Mouse (Mus musculus): ENCODE data around the gene Jph2. TPM values are rescaled to one million over a fixed set of nuclear protein-coding genes. Genes with fewer than 3 reads are reported as not detected.

The Jph2 gene
- polyA plus RNA-seq, 1 experiment from 2014 or later = 0.74 TPM

GRCm38 (mm10) chr2:163330742-163331141 lies 67.1 kb downstream of the Jph2 start:
- Histone ChIP-seq H3K9ac (no peak overlapping the region), H3K4me3 (no peak overlapping the region), H3K4me1 (replicated peaks) (no peaks in the 10 kb centered on the region), H3K27ac (replicated peaks) (no peak overlapping the region), H3K4me2 (no peak overlapping the region), H3K9me3 (no peaks in the 10 kb centered on the region), H3K27me3 (0 out of 2 replicates have a peak, but pooled peaks cover 3% of the 10 kb centered on the region), H3K36me3 (no peaks in the 10 kb centered on the region)
- WGBS = 28% methylated on average over 7 of the region's 7 CpGs
- ATAC-seq (ENCODE audit: low FRiP score, low read depth) = no peak; the same call in 1 of the 2 replicates

DNA sequence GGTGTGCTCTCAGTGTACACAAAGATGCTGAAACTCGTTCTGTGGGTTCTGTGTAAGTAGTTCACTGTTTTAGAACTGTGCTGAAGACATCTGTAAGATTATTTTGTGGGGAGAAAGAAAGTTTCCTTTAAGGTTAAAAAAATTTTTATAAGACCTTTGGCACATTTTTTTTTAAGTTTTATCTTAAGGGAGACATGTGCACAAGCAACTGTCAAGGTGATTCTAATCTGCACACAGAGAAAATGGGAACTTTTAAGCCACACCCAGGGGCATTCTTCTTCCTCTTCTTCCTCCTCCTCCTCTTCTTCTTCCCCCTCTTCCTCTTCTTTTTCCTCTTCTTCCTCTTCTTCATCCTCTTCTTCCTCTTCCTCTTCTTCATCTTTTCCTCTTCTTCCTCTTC lies 74.6 kb downstream of the Jph2 start:
- Histone ChIP-seq H3K4me2 (no peak overlapping the region), H3K36me3 (no peaks in the 10 kb centered on the region), H3K27ac (replicated peaks) (no peak overlapping the region), H3K9me3 (no peaks in the 10 kb centered on the region), H3K9ac (no peak overlapping the region), H3K4me1 (replicated peaks) (no peaks in the 10 kb centered on the region), H3K4me3 (no peak overlapping the region), H3K27me3 (no peaks in the 10 kb centered on the region)
- 44% methylated on average over 1 of the region's 1 CpGs for WGBS
- no peak for ATAC-seq (ENCODE audit: low FRiP score, low read depth)

DNA sequence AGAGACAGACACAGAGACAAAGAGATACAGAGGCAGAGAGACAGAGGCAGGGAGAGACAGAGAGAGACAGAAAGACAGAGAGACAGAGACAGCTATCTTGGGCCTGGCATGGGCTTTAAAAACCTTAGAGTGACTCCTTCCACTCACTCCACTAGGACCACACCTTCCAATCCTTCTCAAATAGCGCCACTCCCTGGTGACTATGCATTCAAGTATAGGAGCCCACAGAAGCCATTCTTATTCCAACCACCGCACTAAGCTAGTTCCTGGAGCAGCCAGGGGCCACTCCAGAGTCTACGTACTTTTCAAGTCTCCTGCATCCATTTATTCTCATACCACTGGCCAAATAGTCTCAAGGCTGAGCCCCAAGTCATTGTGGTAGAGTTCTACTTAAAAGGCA lies 79.0 kb downstream of the Jph2 start:
- H3K9ac ChIP-seq = no peak overlapping the region
- H3K9me3 ChIP-seq = no peaks in the 10 kb centered on the region
- 88% methylated on average over 3 of the region's 3 CpGs for WGBS
- H3K4me2 ChIP-seq = no peak overlapping the region
- H3K4me3 ChIP-seq = no peak overlapping the region
- no peaks in the 10 kb centered on the region for H3K4me1 ChIP-seq (replicated peaks)
- H3K36me3 ChIP-seq = no peaks in the 10 kb centered on the region
- H3K27me3 ChIP-seq = 0 out of 2 replicates have a peak, but pooled peaks cover 6% of the 10 kb centered on the region
- no peak overlapping the region for H3K27ac ChIP-seq (replicated peaks)
- ATAC-seq (ENCODE audit: low FRiP score, low read depth) = no peak

- 80% methylated on average over 4 of the region's 4 CpGs for WGBS
- no peak overlapping the region for H3K9ac ChIP-seq
- no peaks in the 10 kb centered on the region for H3K4me1 ChIP-seq (replicated peaks)
- no peaks in the 10 kb centered on the region for H3K9me3 ChIP-seq
- ATAC-seq (ENCODE audit: low FRiP score, low read depth) = no peak
- H3K4me3 ChIP-seq = no peak overlapping the region
- H3K4me2 ChIP-seq = no peak overlapping the region
- no peaks in the 10 kb centered on the region for H3K36me3 ChIP-seq
- 0 out of 2 replicates have a peak, but pooled peaks cover 6% of the 10 kb centered on the region for H3K27me3 ChIP-seq
- H3K27ac ChIP-seq (replicated peaks) = no peak overlapping the region
These were observed 80.5 kb downstream of the Jph2 start for GRCm38 (mm10) chr2:163317281-163317680.

DNA sequence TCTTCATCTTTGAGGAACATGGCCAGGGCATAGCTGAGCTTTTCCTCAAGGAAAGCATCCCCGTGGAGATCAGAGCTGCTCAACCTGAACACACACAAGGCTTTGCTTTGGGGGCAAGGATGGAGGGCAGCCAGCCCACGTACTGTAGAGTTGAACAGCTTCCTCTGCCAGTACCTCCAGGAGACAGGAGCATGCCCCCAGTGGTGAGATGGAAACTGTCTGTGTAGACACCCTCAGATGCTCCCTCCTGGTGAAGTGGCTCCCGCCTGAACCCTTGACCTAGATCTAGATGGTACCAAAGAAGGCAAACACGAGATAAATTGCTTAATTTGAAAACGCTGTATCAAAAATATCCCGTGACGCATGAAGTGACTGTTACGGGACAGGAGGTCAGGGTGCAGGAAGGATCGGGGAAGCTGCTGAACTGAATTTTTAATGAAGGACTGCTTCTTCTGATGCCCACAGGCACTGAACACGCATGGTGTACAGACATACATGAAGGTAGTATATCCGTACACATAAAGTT lies 87.6 kb downstream of the Jph2 start:
- no peak overlapping the region for H3K27ac ChIP-seq (replicated peaks)
- WGBS = 73% methylated on average over 11 of the region's 11 CpGs
- 0 out of 2 replicates have a peak, but pooled peaks cover 10% of the 10 kb centered on the region for H3K27me3 ChIP-seq
- H3K36me3 ChIP-seq = no peaks in the 10 kb centered on the region
- no peak overlapping the region for H3K4me3 ChIP-seq
- no peak overlapping the region for H3K9ac ChIP-seq
- H3K9me3 ChIP-seq = no peaks in the 10 kb centered on the region
- no peak overlapping the region for H3K4me2 ChIP-seq
- no peak for ATAC-seq (ENCODE audit: low FRiP score, low read depth)
- peaks cover 11% of the 10 kb centered on the region; the same call in 1 of the 2 replicates for H3K4me1 ChIP-seq (replicated peaks)

DNA sequence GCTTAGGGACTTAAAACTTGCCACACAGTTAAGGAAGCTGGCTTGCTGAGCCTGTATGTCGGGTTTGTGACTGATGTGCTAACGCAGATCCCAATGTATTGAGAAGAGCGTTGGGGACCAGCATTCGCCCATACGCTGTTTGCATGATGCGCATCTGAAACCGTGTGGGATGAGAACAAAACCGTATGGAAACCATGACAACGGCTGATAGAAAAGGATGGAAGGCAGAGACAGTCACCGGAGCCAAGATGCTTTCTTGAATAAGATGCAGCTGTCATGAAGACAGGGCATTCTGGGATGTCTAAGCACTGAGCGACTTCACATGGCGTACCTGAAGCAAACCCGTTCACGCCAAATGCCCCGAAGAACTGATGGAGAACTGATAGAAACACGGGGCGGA lies 88.4 kb downstream of the Jph2 start:
- peak overlapping the region; percentile 23 for H3K4me2 ChIP-seq
- H3K27ac ChIP-seq (replicated peaks) = no peak overlapping the region; the same call in 1 of the 2 replicates
- H3K36me3 ChIP-seq = no peaks in the 10 kb centered on the region
- ATAC-seq (ENCODE audit: low FRiP score, low read depth) = no peak
- H3K9me3 ChIP-seq = no peaks in the 10 kb centered on the region
- peaks cover 15% of the 10 kb centered on the region; the same call in 1 of the 2 replicates for H3K27me3 ChIP-seq
- H3K9ac ChIP-seq = no peak overlapping the region
- H3K4me1 ChIP-seq (replicated peaks) = peaks cover 11% of the 10 kb centered on the region; the same call in 1 of the 2 replicates
- H3K4me3 ChIP-seq = no peak overlapping the region
- WGBS = 51% methylated on average over 17 of the region's 17 CpGs

- ATAC-seq (ENCODE audit: low FRiP score, low read depth) = no peak
- Histone ChIP-seq H3K4me2 (no peak overlapping the region), H3K27me3 (peaks cover 25% of the 10 kb centered on the region), H3K4me3 (no peak overlapping the region), H3K27ac (replicated peaks) (no peak overlapping the region), H3K9me3 (no peaks in the 10 kb centered on the region), H3K4me1 (replicated peaks) (peaks cover 41% of the 10 kb centered on the region), H3K9ac (no peak overlapping the region), H3K36me3 (no peaks in the 10 kb centered on the region)
- 42% methylated on average over 9 of the region's 9 CpGs for WGBS
These were observed 94.8 kb downstream of the Jph2 start for GRCm38 (mm10) chr2:163303037-163303436.

DNA sequence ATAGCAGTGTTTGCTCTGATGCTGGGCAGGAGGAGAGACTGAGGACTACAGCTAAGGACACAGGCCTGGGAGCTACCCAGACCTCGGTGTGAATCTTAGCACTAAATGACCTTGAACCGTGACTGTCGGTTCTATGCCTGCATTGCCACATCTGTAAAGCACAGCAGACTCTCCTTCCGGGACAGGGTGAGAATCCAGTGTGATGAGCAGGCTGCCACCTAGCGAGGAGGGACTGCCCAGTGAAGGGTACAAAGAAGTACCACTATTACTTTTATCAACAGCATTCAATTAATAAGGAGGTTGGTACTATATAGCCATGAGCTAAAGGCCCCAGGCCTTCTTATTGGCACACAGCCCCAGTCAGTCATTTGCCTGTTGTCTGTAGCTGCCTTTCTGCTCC lies 96.2 kb downstream of the Jph2 start:
- Histone ChIP-seq H3K27ac (replicated peaks) (peak overlapping the region; percentile 62; the same call in 1 of the 2 replicates), H3K4me3 (no peak overlapping the region), H3K27me3 (peaks cover 25% of the 10 kb centered on the region), H3K36me3 (no peaks in the 10 kb centered on the region), H3K9ac (no peak overlapping the region), H3K4me2 (no peak overlapping the region), H3K9me3 (no peaks in the 10 kb centered on the region), H3K4me1 (replicated peaks) (peaks cover 55% of the 10 kb centered on the region)
- no peak for ATAC-seq (ENCODE audit: low FRiP score, low read depth)
- WGBS = 57% methylated on average over 5 of the region's 5 CpGs

GRCm38 (mm10) chr2:163300069-163301060 lies 97.4 kb downstream of the Jph2 start:
- peak overlapping the region; percentile 62 for H3K27ac ChIP-seq (replicated peaks)
- H3K9me3 ChIP-seq = no peaks in the 10 kb centered on the region
- WGBS = 21% methylated on average over 14 of the region's 14 CpGs
- no peak overlapping the region for H3K9ac ChIP-seq
- peak; percentile 49; the same call in 1 of the 2 replicates for ATAC-seq (ENCODE audit: low FRiP score, low read depth)
- peaks cover 30% of the 10 kb centered on the region for H3K27me3 ChIP-seq
- no peaks in the 10 kb centered on the region for H3K36me3 ChIP-seq
- H3K4me3 ChIP-seq = no peak overlapping the region
- H3K4me2 ChIP-seq = no peak overlapping the region
- peaks cover 67% of the 10 kb centered on the region for H3K4me1 ChIP-seq (replicated peaks)

- Histone ChIP-seq H3K4me1 (replicated peaks) (peaks cover 62% of the 10 kb centered on the region), H3K4me2 (peak overlapping the region; percentile 16; the same call in 1 of the 2 replicates), H3K27ac (replicated peaks) (peak overlapping the region; percentile 31; the same call in 1 of the 2 replicates), H3K9me3 (no peaks in the 10 kb centered on the region), H3K27me3 (peaks cover 26% of the 10 kb centered on the region), H3K4me3 (no peak overlapping the region), H3K36me3 (no peaks in the 10 kb centered on the region), H3K9ac (no peak overlapping the region)
- peak; percentile 37; the same call in 1 of the 2 replicates for ATAC-seq (ENCODE audit: low FRiP score, low read depth)
- WGBS = 10% methylated on average over 11 of the region's 11 CpGs
These were observed 100.7 kb downstream of the Jph2 start for GRCm38 (mm10) chr2:163296999-163297630.

GRCm38 (mm10) chr2:163288881-163289379 lies 108.9 kb downstream of the Jph2 start:
- H3K9ac ChIP-seq = no peak overlapping the region
- no peaks in the 10 kb centered on the region for H3K36me3 ChIP-seq
- H3K4me1 ChIP-seq (replicated peaks) = peaks cover 31% of the 10 kb centered on the region
- peaks cover 36% of the 10 kb centered on the region for H3K27me3 ChIP-seq
- WGBS = 10% methylated on average over 21 of the region's 21 CpGs
- peak overlapping the region; percentile 67 for H3K27ac ChIP-seq (replicated peaks)
- H3K4me3 ChIP-seq = no peak overlapping the region
- peak; percentile 39; the same call in 1 of the 2 replicates for ATAC-seq (ENCODE audit: low FRiP score, low read depth)
- peak overlapping the region; percentile 43 for H3K4me2 ChIP-seq
- no peaks in the 10 kb centered on the region for H3K9me3 ChIP-seq

All from hindbrain, embryonic 15.5 days (tissue).